Mouse (Mus musculus) MEL (cell line): ENCODE results near the gene Tprkb.
A peak's percentile ranks its signal among the peaks of the same experiment; 100 is the strongest.

Experiments used
- BHLHE40 ChIP-seq: IDR thresholded peaks from 2 replicates; pipeline ENCODE4 v1.6.1; 2012; ENCODE audit warnings: low read depth, mild to moderate bottlenecking, inconsistent platforms, low read length, improper control_type of control experiment, borderline replicate concordance
- CHD1 ChIP-seq: IDR thresholded peaks from 2 replicates; pipeline ENCODE4 v1.6.1; 2012; ENCODE audit warnings: low read depth, mild to moderate bottlenecking, inconsistent platforms, low read length, improper control_type of control experiment
- CTCF ChIP-seq, 3 experiments: IDR thresholded peaks in 2 of 3; conservative IDR thresholded peaks in 1 of 3; 2 replicates each; pipeline ENCODE4 v1.5.1; 2011 to 2012; ENCODE audit warnings: low read length in 3 of 3, low read depth in 2 of 3, mild to moderate bottlenecking in 2 of 3, improper control_type of control experiment in 1 of 3, inconsistent platforms in 1 of 3, mixed read lengths in 1 of 3, moderate library complexity in 1 of 3; ENCODE audit not compliant: control insufficient read depth in 1 of 3, insufficient read depth in 1 of 3, poor library complexity in 1 of 3, severe bottlenecking in 1 of 3
- ELF1 ChIP-seq: IDR thresholded peaks from 2 replicates; pipeline ENCODE4 v1.6.1; 2014; ENCODE audit warnings: low read depth, mild to moderate bottlenecking, inconsistent platforms, low read length, improper control_type of control experiment, moderate library complexity
- EP300 ChIP-seq, 2 experiments: IDR thresholded peaks; 2 replicates each; pipeline ENCODE4 v1.6.1; 2011; ENCODE audit warnings: improper control_type of control experiment in 2 of 2, low read length in 2 of 2, low read depth in 1 of 2, mild to moderate bottlenecking in 1 of 2
- ETS1 ChIP-seq: IDR thresholded peaks from 2 replicates; pipeline ENCODE4 v1.6.1; 2012; ENCODE audit warnings: low read depth, mild to moderate bottlenecking, inconsistent platforms, low read length, improper control_type of control experiment, moderate library complexity
- GABPA ChIP-seq: IDR thresholded peaks from 2 replicates; pipeline ENCODE4 v1.6.1; 2012; ENCODE audit warnings: low read depth, mild to moderate bottlenecking, inconsistent platforms, low read length, improper control_type of control experiment, moderate library complexity
- MAX ChIP-seq: IDR thresholded peaks from 2 replicates; pipeline ENCODE4 v1.6.1; 2011; ENCODE audit warnings: low read length, improper control_type of control experiment
- MXI1 ChIP-seq: IDR thresholded peaks from 2 replicates; pipeline ENCODE4 v1.6.1; 2011; ENCODE audit warnings: mild to moderate bottlenecking, low read depth, low read length, improper control_type of control experiment
- POLR2A ChIP-seq, 2 experiments: IDR thresholded peaks; 2 replicates each; pipeline ENCODE4 v1.6.1; 2011 to 2012; ENCODE audit warnings: low read length in 2 of 2, mild to moderate bottlenecking in 2 of 2, control low read depth in 1 of 2, improper control_type of control experiment in 1 of 2, low read depth in 1 of 2, moderate library complexity in 1 of 2; ENCODE audit not compliant: control insufficient read depth in 1 of 2, insufficient read depth in 1 of 2, poor library complexity in 1 of 2
- UBTF ChIP-seq: IDR thresholded peaks from 2 replicates; pipeline ENCODE4 v1.6.1; 2012; ENCODE audit warnings: low read depth, mild to moderate bottlenecking, inconsistent platforms, low read length, improper control_type of control experiment, moderate library complexity, borderline replicate concordance; ENCODE audit not compliant: insufficient read depth
- USF1 ChIP-seq: IDR thresholded peaks from 2 replicates; pipeline ENCODE4 v1.6.1; 2014; ENCODE audit warnings: low read depth, mild to moderate bottlenecking, inconsistent platforms, low read length, improper control_type of control experiment, moderate library complexity
- ZC3H11A ChIP-seq: IDR thresholded peaks from 2 replicates; pipeline ENCODE4 v1.6.1; 2012; ENCODE audit warnings: low read depth, mild to moderate bottlenecking, inconsistent platforms, low read length, improper control_type of control experiment
- ZNF384 ChIP-seq: IDR thresholded peaks from 2 replicates; pipeline ENCODE4 v1.6.1; 2012; ENCODE audit warnings: low read depth, mild to moderate bottlenecking, inconsistent platforms, low read length, improper control_type of control experiment

DNA sequence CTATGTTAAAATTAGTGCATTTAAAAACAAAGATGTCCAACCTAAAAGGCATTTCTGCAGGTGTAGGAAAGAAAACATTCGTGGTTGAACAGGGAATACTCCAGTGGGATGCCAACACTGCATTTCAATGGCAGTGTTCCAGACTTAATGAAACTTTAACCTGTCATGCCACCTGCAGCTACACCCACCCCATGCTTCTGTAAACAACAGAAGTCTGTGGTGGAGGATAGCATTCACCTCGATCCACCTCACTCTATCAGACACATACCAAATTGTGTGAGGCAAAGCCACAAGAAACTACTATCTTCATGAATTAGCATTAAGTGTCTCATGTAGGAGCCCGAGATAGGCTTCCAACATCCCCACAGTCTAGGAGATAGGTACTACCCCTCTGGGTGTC, 3.3 kb upstream of the Tprkb start:
- no peak for TF ChIP-seq CTCF (IDR thresholded peaks at IDR 0.05 in 2 of 3, conservative IDR thresholded peaks at IDR 0.05 in 1 of 3; ENCODE audit: control insufficient read depth in 1 of 3, insufficient read depth in 1 of 3, low read depth in 2 of 3, low read length in 3 of 3, poor library complexity in 1 of 3, severe bottlenecking in 1 of 3)
- 0 out of 2 replicates have a peak, but pooled peaks have one; percentile 21 for TF ChIP-seq ETS1
- TF ChIP-seq EP300 (IDR thresholded peaks at IDR 0.05; ENCODE audit: low read depth in 1 of 2, low read length in 2 of 2), result peak in 1 of 2 experiments; percentile 71; a peak in 2 of 4 replicates
- TF ChIP-seq CHD1, result no peak
- TF ChIP-seq POLR2A (IDR thresholded peaks at IDR 0.05; ENCODE audit: control insufficient read depth in 1 of 2, insufficient read depth in 1 of 2, low read depth in 1 of 2, low read length in 2 of 2, poor library complexity in 1 of 2), result no peak
- TF ChIP-seq USF1, result no peak
- no peak for TF ChIP-seq BHLHE40
- TF ChIP-seq ZC3H11A, result no peak
- no peak for TF ChIP-seq MAX
- TF ChIP-seq UBTF, result no peak
- no peak for TF ChIP-seq ZNF384
- no peak for TF ChIP-seq GABPA
- no peak for TF ChIP-seq MXI1
- no peak for TF ChIP-seq ELF1
